Mouse (Mus musculus) bone marrow macrophage, adult 2 months (primary cell): Measurements from ENCODE around the gene Casp3.

Source experiments
- CTCF ChIP-seq: IDR thresholded peaks from 2 replicates; pipeline ENCODE4 v1.5.1; 2012; ENCODE audit warnings: low read depth, mild to moderate bottlenecking, low read length, moderate library complexity
- POLR2A ChIP-seq: IDR thresholded peaks from 2 replicates; pipeline ENCODE4 v1.6.1; 2012; ENCODE audit warnings: mild to moderate bottlenecking, low read depth, low read length, borderline replicate concordance

- TF ChIP-seq CTCF = no peak
- no peak for TF ChIP-seq POLR2A
Observed at GRCm38 (mm10) chr8:46585576-46585975, 31.5 kb upstream of the Casp3 start.
